Comparison of ENCODE assay signal across 14 mouse cellular contexts in genomic region chr9:119537823-119538222, GRCm38 (mm10). TPM values are rescaled to one million over a fixed set of nuclear protein-coding genes. Genes with fewer than 3 reads are reported as not detected.
A peak's percentile ranks its signal among the peaks of the same experiment; 100 is the strongest.
DNase-seq lines count a peak whose midpoint lies in the region; ATAC-seq lines count a peak whose summit lies in the region.
"Had no signal": no experiment of that assay in that cellular context is flagged by ENCODE, and none has a peak within 500 bp of the region (broad histone marks: within the 10 kb centered on the region; RNA-seq: fewer than 3 reads in every experiment).

No protein-coding gene starts in this region.

- no peak overlapping the region for H3K9ac ChIP-seq in lung, embryonic 15.5 days

- no peaks in the 10 kb centered on the region for H3K27me3 ChIP-seq in lung, embryonic 15.5 days

- no peak overlapping the region for H3K4me3 ChIP-seq in lung, embryonic 15.5 days
- H3K4me3 ChIP-seq: erythroblast, embryonic 14.5 days had no signal

- WGBS in lung, embryonic 15.5 days = 51% methylated on average over 4 of the region's 4 CpGs

- peak; percentile 18 to 21 for DNase-seq in cerebellum, postnatal 36 days
- DNase-seq in cerebellum, adult 18-20 months = no peak
- no peak for DNase-seq in lung, postnatal 36 days
- DNase-seq in brain, adult 2 months (ENCODE audit: low read depth, low spot score) = peak; percentile 16
- peak; percentile 79 to 80 for DNase-seq in heart, postnatal 10 days
- no peak for DNase-seq in adipocyte (ENCODE audit: low spot score)
- no peak for DNase-seq in urinary bladder, postnatal 14 days (ENCODE audit: low spot score)
- DNase-seq: adrenal gland, adult 2 months; gastrocnemius, postnatal 10 days; kidney, postnatal 14 days; liver had no signal

- ATAC-seq in lung, embryonic 15.5 days (ENCODE audit: borderline replicate concordance, extremely low read depth, low FRiP score, low TSS enrichment) = peak; percentile 10; the same call in 1 of the 2 replicates
- ATAC-seq: inflammation-experienced regulatory T-cells, adult 6 months had no signal

- no peak overlapping the region for H3K27ac ChIP-seq in lung, embryonic 15.5 days

- no peaks in the 10 kb centered on the region for H3K36me3 ChIP-seq in lung, embryonic 15.5 days

- intact Hi-C loops in heart, postnatal 10 days (cut with DNase I) = no loop called here

- no peak overlapping the region for H3K4me2 ChIP-seq in lung, embryonic 15.5 days

- no peaks in the 10 kb centered on the region for H3K9me3 ChIP-seq in lung, embryonic 15.5 days

- no peaks in the 10 kb centered on the region for H3K4me1 ChIP-seq in lung, embryonic 15.5 days

RNA-seq across cellular contexts. Expression of gene Scn5a, which starts 41.0 kb away (rescaled TPM):
- polyA plus RNA-seq in lung, embryonic 15.5 days (2015; fragmentation: Nextera tagmentation; extraction: Ambion mirVana) = 0.79 and 0.87 TPM in 2 replicates
- total RNA-seq in heart, postnatal 10 days (2021) = 100 to 1,000 TPM; 124 to 128 TPM
- polyA plus RNA-seq: erythroblast, embryonic 14.5 days; inflammation-experienced regulatory T-cells, adult 6 months had no signal

Comparison
In these comparisons a context has a peak if more than half of its experiments do, and no peak if none do; other contexts are left out.
1. DNase-seq: peak in cerebellum, postnatal 36 days (2 of 2), brain, adult 2 months (single experiment) and heart, postnatal 10 days (2 of 2); none in cerebellum, adult 18-20 months (0 of 2), lung, postnatal 36 days (single experiment), adipocyte (single experiment) and urinary bladder, postnatal 14 days (single experiment).